Mouse (Mus musculus) kidney, embryonic 16.5 days (tissue): Measurements from ENCODE around the gene Lrrc23. TPM values are rescaled to one million over a fixed set of nuclear protein-coding genes. Genes with fewer than 3 reads are reported as not detected.

ENCODE experiments used
- ATAC-seq: fragments of 200-750 bp; cut with Nextera tagmentation; 2 replicates; pipeline ENCODE4 v1.8.0; 2017; ENCODE audit warnings: moderate TSS enrichment; ENCODE audit not compliant: low FRiP score, low TSS enrichment
- H3K27ac ChIP-seq: fragments of 300-500 bp; sonication (generic); 2 replicates; pipeline ENCODE4 v1.5.1; 2014; ENCODE audit warnings: low read length
- H3K27me3 ChIP-seq: fragments of 300-500 bp; sonication (generic); 2 replicates; pipeline ENCODE4 v1.6.1; 2014; ENCODE audit warnings: low read length, control low read depth, mixed read lengths; ENCODE audit not compliant: insufficient read depth
- H3K36me3 ChIP-seq: fragments of 300-500 bp; sonication (generic); 2 replicates; pipeline ENCODE4 v1.6.1; 2014; ENCODE audit warnings: low read length, control low read depth, mixed read lengths; ENCODE audit not compliant: insufficient read depth
- H3K4me1 ChIP-seq: fragments of 300-500 bp; sonication (generic); 2 replicates; pipeline ENCODE4 v1.6.1; 2014; ENCODE audit warnings: low read length, control low read depth, mixed read lengths; ENCODE audit not compliant: insufficient read depth
- H3K4me2 ChIP-seq: fragments of 300-500 bp; sonication (generic); replicated peaks from 2 replicates; pipeline ENCODE4 v1.6.1; 2014; ENCODE audit warnings: low read depth, low read length
- H3K4me3 ChIP-seq: fragments of 300-500 bp; sonication (generic); 2 replicates; pipeline ENCODE4 v1.5.1; 2014; ENCODE audit warnings: mild to moderate bottlenecking, low read length
- H3K9ac ChIP-seq: fragments of 300-500 bp; sonication (generic); replicated peaks from 2 replicates; pipeline ENCODE4 v1.6.1; 2014; ENCODE audit warnings: low read length
- H3K9me3 ChIP-seq: fragments of 300-500 bp; sonication (generic); 2 replicates; pipeline ENCODE4 v1.6.1; 2016; ENCODE audit warnings: low read length, control low read depth
- WGBS: fragments of 180-500 bp; shearing (Covaris S2); extraction: QIAGEN DNeasy Blood & Tissue Kit; methylation state at CpG from one replicate; pipeline ENCODE4 v1.1.7; 2014; 5-methylcytosine and 5-hydroxymethylcytosine counted together
- polyA plus RNA-seq: library from polyadenylated mRNA; unstranded; fragments of >200 nt; fragmentation: Nextera tagmentation; extraction: Ambion mirVana; gene quantifications from 2 replicates; pipeline ENCODE4 v1.2.1, GENCODE M21; 2015

The Lrrc23 gene
- polyA plus RNA-seq, 1 experiment from 2014 or later: 1.0 TPM

GRCm38 (mm10) chr6:124770511-124770910 is 9.0 kb downstream of the Lrrc23 start:
- Histone ChIP-seq H3K4me3 (no peak overlapping the region), H3K36me3 (no peaks in the 10 kb centered on the region), H3K27me3 (no peaks in the 10 kb centered on the region), H3K4me2 (no peak overlapping the region), H3K4me1 (peaks cover 33% of the 10 kb centered on the region), H3K9me3 (no peaks in the 10 kb centered on the region), H3K27ac (no peak overlapping the region), H3K9ac (no peak overlapping the region)
- 80% methylated on average over 15 of the region's 15 CpGs for WGBS
- ATAC-seq: no peak

DNA sequence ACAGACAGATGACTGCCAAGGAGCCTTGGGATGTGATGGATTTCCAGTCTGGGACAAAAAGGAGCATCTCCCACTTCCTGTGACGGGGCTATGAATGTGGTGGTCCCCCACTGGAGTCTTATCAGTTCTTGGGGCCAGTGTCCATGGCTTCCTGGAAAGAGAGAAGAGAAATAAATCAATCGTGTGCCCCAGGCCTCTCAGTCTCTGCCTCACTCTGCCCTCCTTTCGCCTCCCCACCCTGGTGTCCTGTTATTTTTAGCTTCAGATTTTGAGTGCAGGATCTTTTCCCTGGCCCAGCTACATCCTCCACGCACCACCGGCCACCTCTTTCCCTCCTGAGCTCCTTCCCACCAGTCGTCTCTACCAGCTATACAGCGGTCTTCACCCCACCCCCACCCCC is 9.5 kb downstream of the Lrrc23 start:
- H3K4me3 ChIP-seq: peak overlapping the region; percentile 65; the same call in 1 of the 2 replicates
- peaks cover 33% of the 10 kb centered on the region for H3K4me1 ChIP-seq
- H3K27ac ChIP-seq: no peak overlapping the region
- peak overlapping the region; percentile 94 for H3K4me2 ChIP-seq
- no peaks in the 10 kb centered on the region for H3K27me3 ChIP-seq
- 36% methylated on average over 7 of the region's 7 CpGs for WGBS
- no peaks in the 10 kb centered on the region for H3K36me3 ChIP-seq
- H3K9me3 ChIP-seq: no peaks in the 10 kb centered on the region
- ATAC-seq: no peak
- H3K9ac ChIP-seq: peak overlapping the region; percentile 69

DNA sequence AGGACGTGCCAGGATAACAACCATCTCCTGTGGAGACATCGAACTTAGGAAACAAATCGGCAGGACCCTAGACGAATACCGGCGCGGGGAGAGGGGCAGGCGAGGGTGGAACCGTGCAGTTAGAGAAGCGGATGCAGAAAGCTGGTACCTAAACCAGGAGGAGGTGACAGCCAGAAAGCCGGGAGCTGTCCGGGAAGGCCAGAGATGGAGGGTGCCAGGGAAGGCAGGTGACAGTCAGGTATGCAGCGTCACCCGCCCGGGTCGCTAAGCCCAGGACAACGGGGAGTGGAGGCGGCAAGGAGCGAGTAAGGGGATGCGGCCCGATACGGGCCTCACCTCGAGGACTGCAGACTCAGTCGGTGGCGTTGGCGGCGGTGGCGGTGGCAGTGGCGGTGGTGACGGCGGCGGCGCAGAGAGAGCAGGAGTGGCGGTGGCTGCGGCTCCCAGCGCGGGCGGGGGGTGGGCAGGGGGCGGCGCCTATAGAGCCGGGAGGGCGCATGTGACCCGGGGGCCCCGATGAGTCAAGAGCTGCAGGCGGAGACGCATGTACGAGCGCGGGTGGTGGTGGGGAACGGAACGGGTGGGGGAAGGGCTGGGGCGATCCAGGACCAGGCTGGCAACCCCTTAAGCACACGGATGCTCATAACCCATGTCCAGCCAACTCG is 10.3 kb downstream of the Lrrc23 start, which contains the start of gene Eno2:
Eno2 (minus strand) TSS at position 573 of the 665 bp plus-strand sequence.
- Histone ChIP-seq H3K27ac (peak within 1 kb of the TSS; percentile 43; the same call in 1 of the 2 replicates), H3K4me1 (peaks cover 33% of the 10 kb centered on the region), H3K36me3 (no peaks in the 10 kb centered on the region), H3K9ac (peak within 1 kb of the TSS; percentile 69), H3K27me3 (no peaks in the 10 kb centered on the region), H3K4me3 (peak within 1 kb of the TSS; percentile 65), H3K4me2 (peak within 1 kb of the TSS; percentile 94), H3K9me3 (no peaks in the 10 kb centered on the region)
- ATAC-seq: peak; percentile 78
- WGBS: 1% methylated on average over 42 of the region's 54 CpGs

GRCm38 (mm10) chr6:124768704-124769044 is 10.9 kb downstream of the Lrrc23 start:
- WGBS: 7% methylated on average over 9 of the region's 9 CpGs
- Histone ChIP-seq H3K4me2 (peak overlapping the region; percentile 94), H3K4me1 (peaks cover 33% of the 10 kb centered on the region), H3K27ac (peak overlapping the region; percentile 43; the same call in 1 of the 2 replicates), H3K36me3 (no peaks in the 10 kb centered on the region), H3K9ac (peak overlapping the region; percentile 69), H3K4me3 (peak overlapping the region; percentile 65), H3K9me3 (no peaks in the 10 kb centered on the region), H3K27me3 (no peaks in the 10 kb centered on the region)
- ATAC-seq: 0 out of 2 replicates have a peak, but pooled peaks have one; percentile 10

- peak overlapping the region; percentile 69 for H3K27ac ChIP-seq
- peaks cover 33% of the 10 kb centered on the region for H3K4me1 ChIP-seq
- ATAC-seq: peak; percentile 31; the same call in 1 of the 2 replicates
- H3K4me2 ChIP-seq: peak overlapping the region; percentile 94
- H3K9me3 ChIP-seq: no peaks in the 10 kb centered on the region
- H3K4me3 ChIP-seq: peak overlapping the region; percentile 65
- 25% methylated on average over 19 of the region's 19 CpGs for WGBS
- no peaks in the 10 kb centered on the region for H3K27me3 ChIP-seq
- peak overlapping the region; percentile 69 for H3K9ac ChIP-seq
- H3K36me3 ChIP-seq: no peaks in the 10 kb centered on the region
Observed at GRCm38 (mm10) chr6:124767920-124768703, 11.4 kb downstream of the Lrrc23 start.

GRCm38 (mm10) chr6:124767536-124767919 is 12.0 kb downstream of the Lrrc23 start:
- Histone ChIP-seq H3K36me3 (no peaks in the 10 kb centered on the region), H3K4me1 (peaks cover 33% of the 10 kb centered on the region), H3K27ac (peak overlapping the region; percentile 69), H3K9me3 (no peaks in the 10 kb centered on the region), H3K9ac (peak overlapping the region; percentile 56; the same call in 1 of the 2 replicates), H3K27me3 (no peaks in the 10 kb centered on the region), H3K4me3 (peak overlapping the region; percentile 22), H3K4me2 (peak overlapping the region; percentile 94)
- WGBS: 31% methylated on average over 4 of the region's 4 CpGs
- ATAC-seq: no peak

DNA sequence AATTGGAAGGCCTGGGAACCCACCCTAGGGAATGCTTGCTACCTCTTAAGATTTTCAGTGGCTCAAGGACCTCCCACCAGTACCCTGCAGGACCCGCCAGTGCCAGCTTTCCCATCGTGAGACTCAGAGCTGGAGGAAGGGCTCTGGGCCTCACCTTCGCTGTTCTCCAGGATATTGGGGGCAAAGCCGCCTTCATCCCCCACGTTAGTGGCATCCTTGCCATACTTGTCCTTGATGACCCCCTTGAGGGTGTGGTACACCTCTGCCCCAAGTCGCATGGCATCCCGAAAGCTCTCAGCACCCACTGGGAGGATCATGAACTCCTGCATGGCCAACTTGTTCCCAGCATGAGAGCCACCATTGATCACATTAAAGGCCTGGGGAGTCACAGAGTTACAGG is 13.6 kb downstream of the Lrrc23 start:
- Histone ChIP-seq H3K27ac (no peak overlapping the region), H3K4me1 (peaks cover 33% of the 10 kb centered on the region), H3K4me3 (no peak overlapping the region), H3K4me2 (no peak overlapping the region), H3K9me3 (no peaks in the 10 kb centered on the region), H3K27me3 (no peaks in the 10 kb centered on the region), H3K9ac (no peak overlapping the region), H3K36me3 (no peaks in the 10 kb centered on the region)
- ATAC-seq: no peak
- 83% methylated on average over 7 of the region's 7 CpGs for WGBS

DNA sequence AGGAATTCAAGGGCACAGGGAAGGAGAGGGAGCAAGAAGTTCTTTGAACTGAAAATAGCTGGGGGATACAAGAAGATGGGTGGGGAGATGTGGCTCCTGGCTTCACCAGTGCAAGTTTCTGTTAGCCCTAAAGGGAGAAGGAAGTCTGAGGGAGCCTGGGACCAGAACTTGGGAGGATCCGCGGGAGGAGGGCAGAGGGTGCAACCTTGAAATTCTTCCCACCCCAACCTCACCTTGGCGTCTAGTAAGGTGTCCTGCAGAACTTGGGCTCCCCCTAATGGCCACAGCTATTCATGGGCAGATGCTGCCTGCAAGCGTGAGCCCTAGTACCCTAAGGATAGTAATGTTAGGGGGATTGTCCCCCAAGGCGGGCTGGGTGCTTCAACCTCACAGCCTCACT is 20.3 kb downstream of the Lrrc23 start:
- H3K4me2 ChIP-seq: peak overlapping the region; percentile 68
- H3K9ac ChIP-seq: peak overlapping the region; percentile 36
- H3K4me1 ChIP-seq: peaks cover 36% of the 10 kb centered on the region
- H3K4me3 ChIP-seq: no peak overlapping the region
- ATAC-seq: 0 out of 2 replicates have a peak, but pooled peaks have one; percentile 8
- H3K36me3 ChIP-seq: no peaks in the 10 kb centered on the region
- peak overlapping the region; percentile 98 for H3K27ac ChIP-seq
- 2% methylated on average over 5 of the region's 5 CpGs for WGBS
- H3K27me3 ChIP-seq: no peaks in the 10 kb centered on the region
- H3K9me3 ChIP-seq: no peaks in the 10 kb centered on the region

- 52% methylated on average over 2 of the region's 2 CpGs for WGBS
- H3K9ac ChIP-seq: peak overlapping the region; percentile 36
- H3K9me3 ChIP-seq: no peaks in the 10 kb centered on the region
- H3K4me1 ChIP-seq: peaks cover 40% of the 10 kb centered on the region
- H3K4me3 ChIP-seq: peak overlapping the region; percentile 77; the same call in 1 of the 2 replicates
- ATAC-seq: no peak
- H3K4me2 ChIP-seq: peak overlapping the region; percentile 68
- H3K27me3 ChIP-seq: no peaks in the 10 kb centered on the region
- H3K36me3 ChIP-seq: no peaks in the 10 kb centered on the region
- peak overlapping the region; percentile 98 for H3K27ac ChIP-seq
Observed at GRCm38 (mm10) chr6:124758849-124759232, 20.7 kb downstream of the Lrrc23 start.
